Mouse (Mus musculus): ENCODE results near the gene Extl1.

The Extl1 gene

DNA sequence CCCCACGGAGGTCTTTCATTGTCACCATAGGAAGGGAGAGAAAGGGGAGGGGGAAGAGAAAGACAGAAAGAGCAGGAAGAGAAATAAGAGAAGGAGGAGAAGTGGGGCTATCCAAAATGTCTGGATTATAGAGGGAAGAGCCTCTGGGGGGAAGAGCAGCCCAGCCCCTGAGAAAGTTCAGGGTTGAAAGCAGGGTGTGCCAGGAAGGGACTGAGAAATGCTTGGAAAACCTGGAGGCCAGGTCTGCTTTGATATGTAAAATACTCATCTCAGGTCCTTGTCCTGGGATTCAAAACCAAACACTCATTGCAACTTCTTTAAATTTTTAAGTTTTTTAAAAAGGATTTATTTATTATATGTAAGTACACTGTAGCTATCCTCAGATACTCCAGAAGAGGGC is 8.0 kb upstream of the Extl1 start:
- DNase-seq (ENCODE audit: low spot score in 2 of 2): no peak

DNA sequence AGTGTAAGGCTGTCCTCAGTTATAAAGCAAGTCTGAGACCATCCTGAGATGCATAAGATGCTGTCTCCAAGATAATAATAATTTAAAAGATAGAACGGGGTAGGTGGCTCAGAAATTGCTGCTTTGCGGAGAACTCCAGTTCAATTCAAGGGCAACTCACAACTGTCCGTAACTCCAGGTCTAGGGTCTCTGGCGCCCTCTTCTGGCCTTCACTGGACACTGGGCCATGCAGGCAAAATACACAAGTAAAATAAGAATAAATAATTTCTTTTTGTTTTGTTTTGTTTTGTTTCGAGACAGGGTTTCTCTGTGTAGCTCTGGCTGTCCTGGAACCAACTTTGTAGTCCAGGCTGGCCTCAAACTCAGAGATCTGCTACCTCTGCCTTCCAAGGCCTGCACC is 4.7 kb upstream of the Extl1 start:
- no peak for DNase-seq (ENCODE audit: low spot score in 2 of 2)

- DNase-seq (ENCODE audit: low spot score in 2 of 2): no peak
These were observed 3.6 kb upstream of the Extl1 start for GRCm38 (mm10) chr4:134387268-134387667.

- DNase-seq (ENCODE audit: low spot score in 2 of 2): no peak
These were observed 4.1 kb downstream of the Extl1 start for GRCm38 (mm10) chr4:134379510-134379909.

DNA sequence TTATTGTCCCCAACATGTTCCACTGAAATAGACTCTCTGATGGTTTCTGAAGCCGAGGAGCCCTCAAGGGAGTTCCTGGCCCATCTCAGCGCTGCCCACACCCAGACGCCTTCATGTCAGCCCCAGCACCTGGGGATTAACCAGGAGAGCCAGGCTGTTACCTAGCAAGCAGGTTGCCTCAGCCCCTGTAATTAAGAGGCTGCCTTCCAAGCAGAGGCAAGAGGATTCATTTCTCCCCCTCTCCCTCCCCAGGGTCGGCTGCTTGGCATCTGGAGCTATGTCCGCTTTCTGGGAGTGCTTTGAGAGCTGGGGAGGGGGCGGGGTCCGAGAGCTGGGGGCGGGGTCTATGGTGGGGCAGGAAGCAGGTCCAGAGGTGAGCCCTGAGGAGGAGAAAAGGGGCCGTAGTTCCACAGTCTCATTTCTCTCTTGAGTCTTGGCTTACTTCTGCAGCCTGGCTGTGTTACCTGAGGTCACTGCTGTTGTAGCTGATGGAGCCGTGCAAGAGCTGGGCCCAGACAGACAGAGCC is 5.5 kb downstream of the Extl1 start:
- no peak for DNase-seq (ENCODE audit: low spot score in 2 of 2)

DNA sequence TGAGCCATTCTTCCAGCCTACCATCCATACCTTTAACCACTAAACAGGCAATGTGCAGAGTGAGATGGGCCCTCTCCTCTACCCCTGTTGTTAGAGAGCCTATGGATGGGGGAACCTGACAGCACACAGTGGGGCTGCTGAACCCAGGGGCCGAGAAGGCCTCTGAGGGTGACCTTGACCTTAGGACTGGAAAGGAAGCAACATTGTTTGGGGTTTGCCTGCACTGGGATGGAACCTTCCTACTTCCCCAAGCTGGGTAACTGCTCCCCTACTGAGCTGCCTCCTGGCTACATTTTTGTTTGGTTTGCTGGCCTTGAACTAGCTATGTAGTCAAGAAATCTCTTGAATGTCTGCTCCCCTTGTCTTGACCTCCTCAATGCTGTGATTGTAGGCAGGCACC is 9.3 kb downstream of the Extl1 start:
- DNase-seq (ENCODE audit: low spot score in 2 of 2): no peak

GRCm38 (mm10) chr4:134373295-134373694 is 10.4 kb downstream of the Extl1 start:
- no peak for DNase-seq (ENCODE audit: low spot score in 2 of 2)

DNA sequence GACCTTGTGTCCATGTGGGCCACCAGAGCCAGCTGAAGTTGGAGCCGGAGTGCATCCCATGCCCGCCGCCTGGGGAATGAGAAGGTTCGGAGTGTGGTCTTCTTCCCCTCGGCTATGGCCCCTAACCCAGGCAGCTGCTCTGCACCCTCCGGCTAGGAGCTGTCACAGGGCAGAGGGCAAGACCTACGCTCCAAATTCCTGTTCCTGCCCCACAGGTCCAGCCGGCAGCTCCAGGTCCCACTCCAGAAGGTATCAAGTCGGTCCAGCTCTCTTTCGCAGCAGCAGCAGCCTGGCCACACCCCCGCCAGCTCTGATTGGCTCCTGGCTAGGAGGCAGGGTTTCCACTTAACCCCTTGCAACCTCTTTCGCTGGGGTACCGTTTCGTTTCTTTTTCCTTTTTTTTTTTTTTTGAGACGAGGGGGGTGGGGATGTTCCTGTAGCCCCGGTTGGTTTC is 11.3 kb downstream of the Extl1 start:
- peak; percentile 79 to 85 for DNase-seq (ENCODE audit: low spot score in 2 of 2)

- DNase-seq (ENCODE audit: low spot score in 2 of 2): no peak
These were observed 12.3 kb downstream of the Extl1 start for GRCm38 (mm10) chr4:134371316-134371855.

GRCm38 (mm10) chr4:134370649-134371221 is 12.9 kb downstream of the Extl1 start:
- DNase-seq (ENCODE audit: low spot score in 2 of 2): peak; percentile 64 to 79

DNA sequence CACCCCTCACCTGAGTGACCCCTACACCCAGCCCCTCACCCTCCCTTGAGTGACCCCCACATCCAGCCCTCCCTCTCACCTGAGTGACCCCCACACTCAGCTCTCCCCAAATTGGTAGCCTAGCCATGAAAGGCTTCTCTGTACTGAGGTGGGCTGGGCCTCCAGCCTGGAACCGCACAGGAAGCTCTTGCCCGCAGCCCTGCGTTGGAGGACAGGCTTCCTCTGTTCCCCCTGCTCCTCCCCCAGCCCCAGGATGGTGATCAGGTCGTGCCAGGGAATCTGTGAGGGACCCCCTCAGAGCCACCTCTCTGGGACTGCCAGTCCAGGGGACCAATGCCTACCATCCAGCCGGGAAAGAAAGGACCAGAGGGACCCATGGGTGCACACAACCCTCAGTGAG is 18.4 kb downstream of the Extl1 start:
- no peak for DNase-seq (ENCODE audit: low spot score in 2 of 2)

- no peak for DNase-seq (ENCODE audit: low spot score in 2 of 2)
These were observed 21.1 kb downstream of the Extl1 start for GRCm38 (mm10) chr4:134362586-134362985.

- DNase-seq (ENCODE audit: low spot score in 2 of 2): no peak
These were observed 21.5 kb downstream of the Extl1 start for GRCm38 (mm10) chr4:134362124-134362523.

GRCm38 (mm10) chr4:134361215-134361614 is 22.4 kb downstream of the Extl1 start:
- no peak for DNase-seq (ENCODE audit: low spot score in 2 of 2)

GRCm38 (mm10) chr4:134359649-134360048 is 24.0 kb downstream of the Extl1 start:
- no peak for DNase-seq (ENCODE audit: low spot score in 2 of 2)

GRCm38 (mm10) chr4:134357461-134357771 is 26.2 kb downstream of the Extl1 start:
- DNase-seq (ENCODE audit: low spot score in 2 of 2): no peak

- peak; percentile 52 to 63 for DNase-seq (ENCODE audit: low spot score in 2 of 2)
These were observed 26.8 kb downstream of the Extl1 start for GRCm38 (mm10) chr4:134356591-134357460.

GRCm38 (mm10) chr4:134355841-134356452 is 27.7 kb downstream of the Extl1 start:
- no peak for DNase-seq (ENCODE audit: low spot score in 2 of 2)

DNA sequence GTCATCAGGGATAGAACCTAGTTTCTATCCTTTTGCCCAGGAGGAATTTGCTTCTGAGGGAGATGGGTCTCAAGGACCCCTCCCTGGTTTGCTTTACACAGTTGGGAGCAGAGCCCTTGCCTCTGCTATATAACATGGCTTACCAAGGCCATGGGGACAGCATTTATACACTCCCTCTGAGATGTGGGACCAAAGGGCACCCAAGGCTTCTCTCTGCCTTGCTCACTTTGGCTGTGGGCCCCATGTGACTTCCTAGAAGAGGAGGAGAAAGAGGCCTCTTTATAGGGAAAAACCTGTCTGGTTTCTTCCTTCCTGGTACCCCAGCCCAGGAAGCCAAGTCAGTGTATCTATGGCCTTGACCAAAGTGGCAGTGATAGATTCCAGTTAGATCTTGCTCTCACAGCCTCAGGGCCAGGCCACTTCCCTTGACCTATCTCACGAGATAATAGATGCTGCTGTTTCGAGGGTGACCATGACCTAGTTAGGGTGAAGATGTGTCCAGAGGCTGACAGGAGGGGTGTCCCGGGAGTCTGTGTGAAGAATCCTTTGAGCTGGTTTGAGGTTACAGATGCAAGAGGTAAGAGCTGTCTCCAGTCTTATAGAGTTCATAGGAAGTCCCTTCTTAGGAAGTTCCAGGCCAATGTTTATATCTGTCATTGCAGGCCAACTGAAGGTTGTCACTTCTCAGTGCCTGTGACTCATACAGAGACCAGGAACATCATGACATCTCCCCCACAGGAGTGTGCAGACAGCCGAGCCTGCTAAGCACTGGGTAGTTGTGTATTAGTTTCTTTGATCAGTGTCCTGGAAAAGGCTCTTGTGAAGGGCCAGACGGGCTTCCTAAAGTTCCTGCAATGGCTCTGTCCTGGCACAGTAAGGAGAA is 29.9 kb downstream of the Extl1 start:
- no peak for DNase-seq (ENCODE audit: low spot score in 2 of 2)

DNA sequence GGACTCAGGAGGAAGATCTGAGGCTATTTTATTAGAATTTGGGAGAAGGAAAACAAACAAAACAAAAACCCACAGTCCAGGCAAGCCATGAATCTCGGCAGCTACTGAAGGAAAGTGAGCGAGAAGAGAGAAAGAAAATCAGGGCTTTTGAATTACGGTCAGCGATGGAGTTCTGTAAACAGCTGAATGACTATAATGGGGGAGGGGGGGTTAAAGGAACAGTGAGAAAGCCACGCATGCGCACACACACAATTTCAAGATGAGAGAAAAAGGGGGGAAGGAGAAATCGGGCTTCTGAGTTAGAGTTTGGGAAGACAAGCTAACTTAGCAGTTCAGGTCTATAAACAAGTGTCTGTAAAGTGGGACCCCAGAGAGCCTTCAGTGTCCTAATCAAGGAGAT is 30.7 kb downstream of the Extl1 start:
- no peak for DNase-seq (ENCODE audit: low spot score in 2 of 2)

GRCm38 (mm10) chr4:134352261-134352707 is 31.4 kb downstream of the Extl1 start:
- no peak for DNase-seq (ENCODE audit: low spot score in 2 of 2)
